Mouse (Mus musculus): ENCODE measurements around the gene Rbms3. TPM values are rescaled to one million over a fixed set of nuclear protein-coding genes. Genes with fewer than 3 reads are reported as not detected.

The Rbms3 gene
- polyA plus RNA-seq, 1 experiment from 2014 or later, result 86.1 TPM

DNA sequence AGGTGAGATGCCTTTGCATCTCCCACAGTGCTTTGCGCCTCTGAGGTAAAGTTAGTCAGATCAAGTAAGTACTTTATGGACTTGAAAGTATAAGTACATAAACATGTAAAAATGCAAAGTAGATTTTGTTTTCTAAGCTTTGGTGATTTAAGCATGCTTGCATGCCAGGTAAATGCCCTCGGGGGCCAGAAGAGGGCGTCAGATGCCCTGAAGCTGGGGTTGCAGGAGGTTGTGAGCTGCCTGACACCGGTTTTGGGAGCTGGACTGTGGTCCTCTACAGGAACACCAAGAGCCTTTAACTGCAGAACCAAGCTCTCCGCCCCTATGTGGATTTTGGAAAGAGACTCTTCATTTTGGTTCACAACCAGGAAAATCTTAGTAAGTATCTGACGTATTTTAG is 652.3 kb downstream of the Rbms3 start:
- Histone ChIP-seq H3K4me2 (ENCODE audit: low read depth, low read length) (no peak overlapping the region), H3K36me3 (ENCODE audit: control insufficient read depth, insufficient read depth, low read length) (peaks cover 6% of the 10 kb centered on the region; the same call in 1 of the 2 replicates), H3K9ac (ENCODE audit: low read depth, low read length) (no peak overlapping the region), H3K4me1 (ENCODE audit: control insufficient read depth, insufficient read depth, low read length) (peaks cover 8% of the 10 kb centered on the region; the same call in 1 of the 2 replicates), H3K4me3 (ENCODE audit: low read depth, low read length) (no peak overlapping the region), H3K27ac (replicated peaks; ENCODE audit: low read depth, low read length) (no peak overlapping the region), H3K27me3 (replicated peaks; ENCODE audit: control insufficient read depth, insufficient read depth, low read length) (no peaks in the 10 kb centered on the region), H3K9me3 (ENCODE audit: control insufficient read depth, low read length) (no peaks in the 10 kb centered on the region)
- 85% methylated on average over 6 of the region's 6 CpGs for WGBS
- ATAC-seq (ENCODE audit: low read depth), result no peak
- DNase-seq (ENCODE audit: low spot score), result no peak

DNA sequence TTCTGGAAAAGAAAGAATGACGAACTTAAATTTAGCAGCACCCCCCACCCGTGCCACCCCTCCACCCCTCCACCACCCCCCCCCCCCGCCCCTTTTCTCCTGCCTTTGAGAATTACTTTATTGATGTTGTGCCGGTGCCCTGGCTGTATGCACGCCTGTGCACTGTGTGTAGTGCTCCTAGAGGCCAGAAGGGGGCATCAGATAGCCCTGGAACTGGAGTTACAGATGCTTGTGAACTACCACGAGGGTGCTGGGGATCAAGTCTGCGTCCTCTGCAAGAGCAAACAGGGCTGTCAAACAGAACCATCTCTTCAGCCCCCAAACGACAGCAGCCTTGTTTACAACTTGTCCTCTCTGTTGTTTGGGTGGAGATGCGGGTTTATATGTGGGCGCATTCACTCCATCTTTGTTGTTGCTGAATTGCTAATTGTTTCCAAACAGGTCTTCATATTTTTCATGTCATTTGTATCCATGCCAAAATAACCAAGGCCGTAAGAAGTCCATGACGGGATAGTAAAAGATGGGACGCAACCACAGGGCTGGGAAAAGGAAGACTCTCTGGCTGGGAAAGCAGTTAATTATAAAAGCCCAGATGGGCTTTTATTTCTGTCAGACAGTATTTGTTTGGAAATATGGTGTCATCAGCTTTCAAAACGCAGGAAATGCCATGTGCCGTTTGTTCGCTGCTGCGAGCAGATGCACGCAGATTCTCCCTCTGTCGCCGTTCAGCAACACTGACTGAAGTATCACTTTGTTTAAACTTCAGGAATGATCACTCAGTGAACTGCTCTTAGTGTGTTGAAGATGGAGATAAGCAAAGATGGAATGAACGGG is 652.9 kb downstream of the Rbms3 start:
- peak; percentile 38 for DNase-seq (ENCODE audit: low spot score)
- Histone ChIP-seq H3K4me1 (ENCODE audit: control insufficient read depth, insufficient read depth, low read length) (peaks cover 8% of the 10 kb centered on the region; the same call in 1 of the 2 replicates), H3K4me3 (ENCODE audit: low read depth, low read length) (no peak overlapping the region)

DNA sequence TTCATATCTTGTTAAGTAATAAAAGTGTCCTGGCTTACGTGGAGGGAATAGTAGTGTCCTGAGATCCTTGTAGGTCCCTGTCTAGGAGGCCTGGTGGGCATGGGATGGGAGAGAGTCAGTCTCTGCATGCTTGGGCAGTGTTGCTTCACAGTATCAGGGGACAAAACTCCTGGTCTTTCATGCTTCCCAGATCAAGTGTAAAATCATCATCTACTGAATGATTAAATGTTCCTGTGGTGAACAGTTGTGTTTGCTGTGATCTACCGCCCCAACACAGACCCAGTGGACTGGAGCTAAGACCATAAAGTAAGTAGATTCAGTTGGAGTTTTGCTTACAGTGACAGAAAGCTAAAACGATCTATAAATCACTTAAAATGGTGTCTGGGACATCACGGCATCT is 654.4 kb downstream of the Rbms3 start:
- no peak overlapping the region for H3K4me2 ChIP-seq (ENCODE audit: low read depth, low read length)
- H3K27ac ChIP-seq (replicated peaks; ENCODE audit: low read depth, low read length), result no peak overlapping the region
- ATAC-seq (ENCODE audit: low read depth), result no peak
- H3K36me3 ChIP-seq (ENCODE audit: control insufficient read depth, insufficient read depth, low read length), result peaks cover 6% of the 10 kb centered on the region; the same call in 1 of the 2 replicates
- DNase-seq (ENCODE audit: low spot score), result no peak
- H3K9me3 ChIP-seq (ENCODE audit: control insufficient read depth, low read length), result no peaks in the 10 kb centered on the region
- peaks cover under 1% of the 10 kb centered on the region; the same call in 1 of the 2 replicates for H3K4me1 ChIP-seq (ENCODE audit: control insufficient read depth, insufficient read depth, low read length)
- no peak overlapping the region for H3K9ac ChIP-seq (ENCODE audit: low read depth, low read length)
- 93% methylated on average over 4 of the region's 4 CpGs for WGBS
- H3K27me3 ChIP-seq (replicated peaks; ENCODE audit: control insufficient read depth, insufficient read depth, low read length), result no peaks in the 10 kb centered on the region
- H3K4me3 ChIP-seq (ENCODE audit: low read depth, low read length), result no peak overlapping the region

More for the DNA sequence above, 652.9 kb downstream of the Rbms3 start:
- no peak overlapping the region for H3K9ac ChIP-seq (ENCODE audit: low read depth, low read length)
- no peak overlapping the region for H3K4me2 ChIP-seq (ENCODE audit: low read depth, low read length)
- H3K27me3 ChIP-seq (replicated peaks; ENCODE audit: control insufficient read depth, insufficient read depth, low read length), result no peaks in the 10 kb centered on the region
- 78% methylated on average over 21 of the region's 21 CpGs for WGBS
- no peaks in the 10 kb centered on the region for H3K9me3 ChIP-seq (ENCODE audit: control insufficient read depth, low read length)
- ATAC-seq (ENCODE audit: low read depth), result no peak
- H3K36me3 ChIP-seq (ENCODE audit: control insufficient read depth, insufficient read depth, low read length), result peaks cover 6% of the 10 kb centered on the region; the same call in 1 of the 2 replicates
- H3K27ac ChIP-seq (replicated peaks; ENCODE audit: low read depth, low read length), result peak overlapping the region; percentile 35; the same call in 1 of the 2 replicates

DNA sequence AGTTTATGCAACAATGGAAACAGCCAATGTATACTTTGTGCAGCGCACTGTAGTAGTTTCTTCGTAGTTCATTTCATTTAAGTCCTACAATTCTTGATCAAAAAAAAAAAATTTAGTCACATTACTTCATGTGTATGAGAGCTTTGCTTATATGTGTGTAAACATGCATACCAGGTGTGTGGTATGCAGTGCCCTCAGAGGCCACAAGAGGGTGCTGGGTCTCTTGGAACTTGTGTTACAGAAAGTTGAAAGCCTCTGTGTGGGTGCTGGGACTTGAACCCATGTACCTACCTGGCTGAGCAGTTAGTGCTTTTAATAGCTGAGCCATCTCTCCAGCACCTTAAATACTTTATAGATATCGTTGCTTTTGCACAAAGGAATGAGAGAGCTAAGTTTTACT is 655.6 kb downstream of the Rbms3 start:
- DNase-seq (ENCODE audit: low spot score), result no peak
- 93% methylated on average over 3 of the region's 3 CpGs for WGBS
- Histone ChIP-seq H3K4me2 (ENCODE audit: low read depth, low read length) (no peak overlapping the region), H3K36me3 (ENCODE audit: control insufficient read depth, insufficient read depth, low read length) (peaks cover 6% of the 10 kb centered on the region; the same call in 1 of the 2 replicates), H3K9me3 (ENCODE audit: control insufficient read depth, low read length) (no peaks in the 10 kb centered on the region), H3K27ac (replicated peaks; ENCODE audit: low read depth, low read length) (no peak overlapping the region), H3K4me3 (ENCODE audit: low read depth, low read length) (no peak overlapping the region), H3K27me3 (replicated peaks; ENCODE audit: control insufficient read depth, insufficient read depth, low read length) (no peaks in the 10 kb centered on the region), H3K9ac (ENCODE audit: low read depth, low read length) (no peak overlapping the region), H3K4me1 (ENCODE audit: control insufficient read depth, insufficient read depth, low read length) (no peaks in the 10 kb centered on the region; the same call in 1 of the 2 replicates)
- ATAC-seq (ENCODE audit: low read depth), result no peak

DNA sequence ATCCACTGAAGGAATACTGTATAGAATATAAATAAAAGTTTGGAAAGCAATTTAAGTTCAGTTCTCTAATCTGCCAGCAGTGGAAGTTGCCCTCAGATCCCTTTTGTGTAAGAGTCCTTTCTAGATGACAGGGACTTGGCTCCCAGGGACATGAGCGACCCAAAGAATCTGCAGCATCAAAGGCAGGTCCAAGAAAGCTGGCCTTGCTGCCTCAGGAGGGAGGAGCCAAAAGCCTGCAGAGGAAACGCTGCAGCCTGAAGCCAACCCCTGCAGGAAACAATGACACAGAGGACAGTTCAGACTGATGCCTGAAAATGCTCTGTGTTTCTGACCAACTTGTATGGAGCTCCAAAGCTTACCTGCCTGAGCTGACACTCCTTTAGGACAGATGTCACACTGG is 656.1 kb downstream of the Rbms3 start:
- Histone ChIP-seq H3K4me3 (ENCODE audit: low read depth, low read length) (no peak overlapping the region), H3K27me3 (replicated peaks; ENCODE audit: control insufficient read depth, insufficient read depth, low read length) (no peaks in the 10 kb centered on the region), H3K36me3 (ENCODE audit: control insufficient read depth, insufficient read depth, low read length) (peaks cover 6% of the 10 kb centered on the region; the same call in 1 of the 2 replicates), H3K4me2 (ENCODE audit: low read depth, low read length) (no peak overlapping the region), H3K4me1 (ENCODE audit: control insufficient read depth, insufficient read depth, low read length) (no peaks in the 10 kb centered on the region; the same call in 1 of the 2 replicates), H3K9me3 (ENCODE audit: control insufficient read depth, low read length) (no peaks in the 10 kb centered on the region), H3K27ac (replicated peaks; ENCODE audit: low read depth, low read length) (no peak overlapping the region), H3K9ac (ENCODE audit: low read depth, low read length) (no peak overlapping the region)
- WGBS, result 39% methylated on average over 2 of the region's 2 CpGs
- no peak for ATAC-seq (ENCODE audit: low read depth)
- DNase-seq (ENCODE audit: low spot score), result no peak

DNA sequence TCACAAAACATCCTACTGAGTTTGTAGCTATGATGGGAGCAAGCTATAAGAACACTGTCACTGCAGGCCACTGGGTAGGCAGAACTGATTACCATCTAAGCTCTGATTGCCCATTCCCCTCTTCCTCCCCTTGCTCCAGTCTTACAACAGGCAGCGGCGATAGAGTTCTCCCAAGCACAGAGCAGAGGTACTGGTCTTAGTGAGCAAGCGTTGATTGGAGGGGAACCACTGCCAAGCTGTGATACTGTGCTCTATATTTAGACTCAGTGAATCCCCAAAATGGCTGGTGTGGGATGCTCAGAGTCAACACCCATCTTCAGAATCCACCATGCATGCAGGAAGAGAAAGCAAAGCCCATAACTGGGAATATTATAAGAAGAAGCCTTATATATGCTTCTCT is 662.4 kb downstream of the Rbms3 start:
- WGBS, result 89% methylated on average over 3 of the region's 3 CpGs
- Histone ChIP-seq H3K4me2 (ENCODE audit: low read depth, low read length) (no peak overlapping the region), H3K4me1 (ENCODE audit: control insufficient read depth, insufficient read depth, low read length) (peaks cover 11% of the 10 kb centered on the region), H3K9me3 (ENCODE audit: control insufficient read depth, low read length) (no peaks in the 10 kb centered on the region), H3K4me3 (ENCODE audit: low read depth, low read length) (no peak overlapping the region), H3K27ac (replicated peaks; ENCODE audit: low read depth, low read length) (no peak overlapping the region), H3K36me3 (ENCODE audit: control insufficient read depth, insufficient read depth, low read length) (no peaks in the 10 kb centered on the region; the same call in 1 of the 2 replicates), H3K9ac (ENCODE audit: low read depth, low read length) (no peak overlapping the region), H3K27me3 (replicated peaks; ENCODE audit: control insufficient read depth, insufficient read depth, low read length) (no peaks in the 10 kb centered on the region)
- no peak for ATAC-seq (ENCODE audit: low read depth)
- no peak for DNase-seq (ENCODE audit: low spot score)

DNA sequence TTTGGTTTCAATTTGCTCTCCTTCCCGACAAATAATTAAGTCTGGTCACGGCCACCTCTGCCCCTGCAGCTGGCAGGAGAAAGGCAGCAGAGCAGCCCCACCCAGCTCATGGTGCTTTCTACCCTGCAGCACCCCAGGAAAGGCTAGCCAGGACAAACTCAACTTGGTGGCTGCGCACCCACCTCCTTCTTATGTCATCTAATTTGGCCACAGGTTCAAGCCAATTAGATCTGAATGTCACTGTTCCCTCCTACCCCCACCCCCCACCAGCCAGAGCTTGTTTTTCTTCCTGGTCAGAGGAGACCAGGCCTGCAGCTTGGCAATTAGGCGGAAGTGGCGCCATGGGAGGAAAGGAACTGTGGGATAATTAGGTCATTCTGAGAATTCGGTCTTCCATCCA is 664.0 kb downstream of the Rbms3 start:
- no peaks in the 10 kb centered on the region for H3K27me3 ChIP-seq (replicated peaks; ENCODE audit: control insufficient read depth, insufficient read depth, low read length)
- peaks cover 11% of the 10 kb centered on the region for H3K4me1 ChIP-seq (ENCODE audit: control insufficient read depth, insufficient read depth, low read length)
- peak overlapping the region; percentile 3; the same call in 1 of the 2 replicates for H3K27ac ChIP-seq (replicated peaks; ENCODE audit: low read depth, low read length)
- H3K9me3 ChIP-seq (ENCODE audit: control insufficient read depth, low read length), result peaks cover 3% of the 10 kb centered on the region; the same call in 1 of the 2 replicates
- WGBS, result 35% methylated on average over 6 of the region's 6 CpGs
- H3K4me2 ChIP-seq (ENCODE audit: low read depth, low read length), result peak overlapping the region; percentile 23; the same call in 1 of the 2 replicates
- no peak overlapping the region for H3K4me3 ChIP-seq (ENCODE audit: low read depth, low read length)
- DNase-seq (ENCODE audit: low spot score) (peak; percentile 32), ATAC-seq (ENCODE audit: low read depth) (no peak)
- H3K36me3 ChIP-seq (ENCODE audit: control insufficient read depth, insufficient read depth, low read length), result peaks cover 3% of the 10 kb centered on the region; the same call in 1 of the 2 replicates
- H3K9ac ChIP-seq (ENCODE audit: low read depth, low read length), result no peak overlapping the region

DNA sequence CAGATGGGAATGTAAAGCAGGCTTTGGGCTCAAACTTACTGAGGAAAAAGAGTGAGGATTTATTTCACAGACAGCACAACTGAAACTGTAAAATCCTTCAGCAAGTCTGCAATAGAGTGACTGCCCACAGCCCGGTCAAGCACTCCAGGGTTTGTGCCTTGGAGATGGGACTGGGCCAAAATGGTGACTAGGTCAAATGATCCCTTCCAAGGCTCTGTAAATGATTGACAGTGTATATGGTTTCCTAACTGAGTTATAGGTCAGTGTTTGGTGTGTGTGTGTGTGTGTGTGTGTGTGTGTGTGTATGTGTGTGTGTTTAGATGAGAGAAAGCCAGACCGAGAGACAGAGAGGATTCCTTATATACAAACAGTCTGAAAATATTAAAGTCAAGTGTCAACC is 673.6 kb downstream of the Rbms3 start:
- DNase-seq (ENCODE audit: low spot score), result no peak
- H3K4me1 ChIP-seq (ENCODE audit: control insufficient read depth, insufficient read depth, low read length), result no peaks in the 10 kb centered on the region
- ATAC-seq (ENCODE audit: low read depth), result no peak
- no peak overlapping the region for H3K27ac ChIP-seq (replicated peaks; ENCODE audit: low read depth, low read length)
- no peak overlapping the region for H3K4me2 ChIP-seq (ENCODE audit: low read depth, low read length)
- H3K36me3 ChIP-seq (ENCODE audit: control insufficient read depth, insufficient read depth, low read length), result 0 out of 2 replicates have a peak, but pooled peaks cover 3% of the 10 kb centered on the region
- H3K27me3 ChIP-seq (replicated peaks; ENCODE audit: control insufficient read depth, insufficient read depth, low read length), result no peaks in the 10 kb centered on the region
- H3K9me3 ChIP-seq (ENCODE audit: control insufficient read depth, low read length), result peaks cover 4% of the 10 kb centered on the region; the same call in 1 of the 2 replicates
- no peak overlapping the region for H3K9ac ChIP-seq (ENCODE audit: low read depth, low read length)
- WGBS, result 86% methylated on average over 2 of the region's 2 CpGs
- no peak overlapping the region for H3K4me3 ChIP-seq (ENCODE audit: low read depth, low read length)
